ENCODE assay signal across 8 mouse cellular contexts in genomic region chr19:56826047-56826631, GRCm38 (mm10). TPM values are rescaled to one million over a fixed set of nuclear protein-coding genes. Genes with fewer than 3 reads are reported as not detected.
DNase-seq lines count a peak whose midpoint lies in the region; ATAC-seq lines count a peak whose summit lies in the region.

Gene Tdrd1, plus strand, starts transcription at chr19:56826209.

- H3K27ac ChIP-seq in heart, embryonic 14.5 days (replicated peaks in 1 of 2; ENCODE audit: control insufficient read depth in 1 of 2, insufficient read depth in 1 of 2, low read depth in 2 of 2, low read length in 2 of 2) = no peak within 1 kb of the TSS
- no peak within 1 kb of the TSS for H3K27ac ChIP-seq in heart, embryonic 16.5 days (ENCODE audit: low read length)
- H3K27ac ChIP-seq in midbrain, embryonic 13.5 days = no peak within 1 kb of the TSS

- H3K4me2 ChIP-seq in heart, embryonic 14.5 days (ENCODE audit: low read length) = peak within 1 kb of the TSS; percentile 63
- peak within 1 kb of the TSS; percentile 56 for H3K4me2 ChIP-seq in heart, embryonic 16.5 days (ENCODE audit: low read depth, low read length)
- H3K4me2 ChIP-seq in midbrain, embryonic 13.5 days (replicated peaks) = peak within 1 kb of the TSS; percentile 38

- 0 out of 2 replicates have a peak, but pooled peaks cover 9% of the 10 kb centered on the region for H3K27me3 ChIP-seq in heart, embryonic 14.5 days (ENCODE audit: control insufficient read depth, insufficient read depth, low read length)
- H3K27me3 ChIP-seq in heart, embryonic 16.5 days (ENCODE audit: control insufficient read depth, insufficient read depth, low read length) = peaks cover 4% of the 10 kb centered on the region
- H3K27me3 ChIP-seq in midbrain, embryonic 13.5 days = peaks cover 19% of the 10 kb centered on the region; the same call in 1 of the 2 replicates

- no peaks in the 10 kb centered on the region for H3K36me3 ChIP-seq in heart, embryonic 14.5 days (ENCODE audit: control insufficient read depth, insufficient read depth, low read length)
- H3K36me3 ChIP-seq in heart, embryonic 16.5 days (ENCODE audit: control insufficient read depth, insufficient read depth) = no peaks in the 10 kb centered on the region
- H3K36me3 ChIP-seq in midbrain, embryonic 13.5 days = no peaks in the 10 kb centered on the region

- H3K4me3 ChIP-seq in heart, embryonic 14.5 days (ENCODE audit: control insufficient read depth in 1 of 2, insufficient read depth in 1 of 2, low read depth in 1 of 2, low read length in 2 of 2) = peak within 1 kb of the TSS; percentile 2 to 10; a peak in 2 of 4 replicates
- H3K4me3 ChIP-seq in heart, embryonic 16.5 days (ENCODE audit: low read length) = peak within 1 kb of the TSS; percentile 19
- 0 out of 2 replicates have a peak within 1 kb of the TSS, but pooled peaks have one; percentile 5 for H3K4me3 ChIP-seq in midbrain, embryonic 13.5 days (replicated peaks)

- H3K4me1 ChIP-seq in heart, embryonic 14.5 days (ENCODE audit: control insufficient read depth in 2 of 2, insufficient read depth in 2 of 2, low read length in 2 of 2) = peaks cover 4 to 7% of the 10 kb centered on the region in 2 experiments
- peaks cover 3% of the 10 kb centered on the region; the same call in 1 of the 2 replicates for H3K4me1 ChIP-seq in heart, embryonic 16.5 days (ENCODE audit: control insufficient read depth, insufficient read depth, low read length)
- H3K4me1 ChIP-seq in midbrain, embryonic 13.5 days (replicated peaks) = peaks cover 5% of the 10 kb centered on the region

- H3K9me3 ChIP-seq in heart, embryonic 14.5 days (ENCODE audit: control insufficient read depth, low read length) = no peaks in the 10 kb centered on the region
- no peaks in the 10 kb centered on the region for H3K9me3 ChIP-seq in heart, embryonic 16.5 days (replicated peaks; ENCODE audit: control insufficient read depth, low read length)
- no peaks in the 10 kb centered on the region for H3K9me3 ChIP-seq in midbrain, embryonic 13.5 days

- no peak for ATAC-seq in heart, embryonic 14.5 days (ENCODE audit: insufficient number of reproducible peaks, insufficient read depth, low FRiP score, low read depth)
- ATAC-seq in heart, embryonic 16.5 days (replicated peaks; ENCODE audit: extremely low read depth, insufficient read depth, low FRiP score) = no peak
- no peak for ATAC-seq in midbrain, embryonic 13.5 days

- no peak for DNase-seq in heart, postnatal 25 days (ENCODE audit: low spot score)
- DNase-seq in ES-CJ7 (ENCODE audit: low read depth, low spot score) = peak; percentile 58
- no peak for DNase-seq in left cerebral cortex, adult 11 months (ENCODE audit: low spot score)
- DNase-seq in thymus, postnatal 10 days (ENCODE audit: low spot score in 2 of 2) = no peak
- DNase-seq in urinary bladder, postnatal 4 days (ENCODE audit: low spot score in 2 of 2) = no peak

- 46% methylated on average over 44 of the region's 44 CpGs for WGBS in heart, embryonic 14.5 days
- 44% methylated on average over 44 of the region's 44 CpGs for WGBS in heart, embryonic 16.5 days
- WGBS in midbrain, embryonic 13.5 days = 64% methylated on average over 39 of the region's 44 CpGs

- no peak within 1 kb of the TSS for H3K9ac ChIP-seq in heart, embryonic 14.5 days (ENCODE audit: low read length)
- no peak within 1 kb of the TSS for H3K9ac ChIP-seq in heart, embryonic 16.5 days (ENCODE audit: low read length)
- H3K9ac ChIP-seq in midbrain, embryonic 13.5 days (replicated peaks) = no peak within 1 kb of the TSS

- intact Hi-C loops in heart, postnatal 25 days (cut with DNase I) = no loop called here

RNA-seq across cellular contexts. Expression of gene Tdrd1, which starts in this region (rescaled TPM):
- 0.47 and 0.93 TPM in 2 replicates for polyA plus RNA-seq in heart, embryonic 14.5 days (2014; fragmentation: Nextera tagmentation; extraction: Ambion mirVana)
- under 1 TPM in 1 of 2 experiments, not detected in 1; 0.06 TPM for total RNA-seq in heart, postnatal 25 days (2021)
- polyA plus RNA-seq in heart, embryonic 16.5 days (2015; fragmentation: Nextera tagmentation; extraction: Ambion mirVana) = 0.32 and 0.44 TPM in 2 replicates
- 0.42 and 0.62 TPM in 2 replicates for polyA plus RNA-seq in midbrain, embryonic 13.5 days (2015; fragmentation: Nextera tagmentation; extraction: Ambion mirVana)
